Mouse (Mus musculus): ENCODE measurements around the gene Pms2. TPM values are rescaled to one million over a fixed set of nuclear protein-coding genes. Genes with fewer than 3 reads are reported as not detected.

Pms2 gene
- polyA plus RNA-seq, 1 experiment, result 10.1 TPM

DNA sequence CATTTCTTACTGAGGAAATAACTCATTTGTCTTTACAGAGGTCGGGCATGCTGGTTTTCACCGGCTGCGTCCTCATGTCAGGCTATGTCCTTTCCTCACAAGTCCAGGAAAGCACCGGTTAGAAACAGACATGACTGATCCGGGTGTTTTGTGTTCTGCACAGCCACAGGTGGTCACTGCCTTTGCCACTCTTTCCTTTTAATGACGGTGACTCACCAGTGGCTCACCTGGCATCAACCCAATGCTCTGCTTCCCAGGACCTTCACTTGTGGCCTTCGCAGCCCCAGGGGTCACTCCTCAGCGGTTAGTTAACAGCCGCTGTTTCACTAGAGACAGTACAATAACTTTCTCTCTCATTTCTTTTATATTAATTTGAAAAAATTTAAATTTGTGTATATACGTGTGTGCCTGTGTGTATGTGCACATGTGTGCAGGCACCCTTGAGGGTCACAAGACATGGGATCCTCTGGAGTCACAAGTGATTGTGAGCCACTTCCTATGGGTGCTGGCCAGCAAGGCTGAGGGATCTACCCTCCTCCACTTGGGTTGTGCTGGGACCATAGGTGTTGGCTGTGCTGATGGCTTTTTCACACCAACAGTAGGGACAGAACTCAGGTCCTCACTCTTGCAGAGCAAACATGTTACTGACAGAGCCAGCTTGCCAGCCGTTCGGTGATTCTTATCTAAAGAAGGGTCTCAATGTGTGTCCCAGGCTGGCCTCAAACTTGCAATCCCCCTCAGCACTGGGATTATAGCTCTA lies 56.0 kb downstream of the Pms2 start:
- H3K4me1 ChIP-seq (ENCODE audit: control insufficient read depth, insufficient read depth, low read length), result no peaks in the 10 kb centered on the region
- no peak overlapping the region for H3K27ac ChIP-seq (ENCODE audit: control insufficient read depth, insufficient read depth, low read depth, low read length, poor library complexity)
- WGBS, result 61% methylated on average over 12 of the region's 12 CpGs
- no peak for TF ChIP-seq CTCF (IDR thresholded peaks at IDR 0.05; ENCODE audit: control insufficient read depth, insufficient read depth, low read length)
- TF ChIP-seq POLR2A (IDR thresholded peaks at IDR 0.05; ENCODE audit: borderline replicate concordance, control insufficient read depth, low read depth, low read length), result no peak
- no peak overlapping the region for H3K4me3 ChIP-seq (replicated peaks; ENCODE audit: control insufficient read depth, low read depth, low read length)

- no peak overlapping the region for H3K27ac ChIP-seq (ENCODE audit: control insufficient read depth, insufficient read depth, low read depth, low read length, poor library complexity)
- TF ChIP-seq CTCF (IDR thresholded peaks at IDR 0.05; ENCODE audit: control insufficient read depth, insufficient read depth, low read length) (no peak), POLR2A (IDR thresholded peaks at IDR 0.05; ENCODE audit: borderline replicate concordance, control insufficient read depth, low read depth, low read length) (no peak)
- no peaks in the 10 kb centered on the region for H3K4me1 ChIP-seq (ENCODE audit: control insufficient read depth, insufficient read depth, low read length)
- no peak overlapping the region for H3K4me3 ChIP-seq (replicated peaks; ENCODE audit: control insufficient read depth, low read depth, low read length)
- 81% methylated on average over 12 of the region's 12 CpGs for WGBS
Observed at GRCm38 (mm10) chr5:143966671-143967070, 56.9 kb downstream of the Pms2 start.

GRCm38 (mm10) chr5:143972628-143973027 lies 62.9 kb downstream of the Pms2 start:
- WGBS, result 56% methylated on average over 3 of the region's 3 CpGs
- H3K4me3 ChIP-seq (replicated peaks; ENCODE audit: control insufficient read depth, low read depth, low read length), result no peak overlapping the region
- TF ChIP-seq CTCF (IDR thresholded peaks at IDR 0.05; ENCODE audit: control insufficient read depth, insufficient read depth, low read length), result no peak
- peaks cover 4% of the 10 kb centered on the region for H3K4me1 ChIP-seq (ENCODE audit: control insufficient read depth, insufficient read depth, low read length)
- H3K27ac ChIP-seq (ENCODE audit: control insufficient read depth, insufficient read depth, low read depth, low read length, poor library complexity), result no peak overlapping the region

DNA sequence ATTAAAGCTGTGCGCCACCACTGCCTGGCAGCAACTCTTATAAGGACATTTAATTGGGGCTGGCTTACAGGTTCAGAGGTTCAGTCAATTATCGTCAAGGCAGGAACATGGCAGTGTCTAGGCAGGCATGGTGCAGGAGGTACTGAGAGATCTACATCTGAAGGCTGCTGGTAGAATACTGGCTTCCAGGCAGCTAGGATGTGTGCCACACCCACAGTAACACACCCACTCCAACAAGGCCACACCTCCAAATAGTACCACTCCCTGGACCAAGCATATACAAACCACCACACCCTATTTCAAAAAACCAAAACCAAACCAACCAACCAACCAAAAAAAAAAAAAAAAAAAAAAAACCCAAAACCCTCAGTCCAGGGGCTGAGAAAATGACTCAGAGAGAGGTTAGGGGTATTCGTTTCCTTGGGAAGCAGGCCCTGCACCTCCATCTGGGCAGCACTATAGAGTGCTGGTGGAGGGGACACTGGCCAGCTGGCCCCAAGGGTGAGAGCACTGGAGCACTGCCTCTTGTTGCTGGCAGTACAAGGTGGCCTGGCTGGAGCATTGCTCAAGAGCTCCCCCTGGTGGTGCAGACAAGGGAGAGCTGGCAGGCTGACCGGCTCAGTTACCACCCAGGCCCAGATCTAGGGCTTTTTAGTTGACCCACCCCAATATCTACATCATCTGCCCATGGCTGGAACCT lies 65.3 kb downstream of the Pms2 start:
- TF ChIP-seq CTCF (IDR thresholded peaks at IDR 0.05; ENCODE audit: control insufficient read depth, insufficient read depth, low read length) (peak; percentile 94), POLR2A (IDR thresholded peaks at IDR 0.05; ENCODE audit: borderline replicate concordance, control insufficient read depth, low read depth, low read length) (peak; percentile 18; the same call in 1 of the 2 replicates)
- no peak overlapping the region for H3K4me3 ChIP-seq (replicated peaks; ENCODE audit: control insufficient read depth, low read depth, low read length)
- 44% methylated on average over 4 of the region's 4 CpGs for WGBS
- H3K4me1 ChIP-seq (ENCODE audit: control insufficient read depth, insufficient read depth, low read length), result peaks cover 4% of the 10 kb centered on the region
- H3K27ac ChIP-seq (ENCODE audit: control insufficient read depth, insufficient read depth, low read depth, low read length, poor library complexity), result peak overlapping the region; percentile 59

DNA sequence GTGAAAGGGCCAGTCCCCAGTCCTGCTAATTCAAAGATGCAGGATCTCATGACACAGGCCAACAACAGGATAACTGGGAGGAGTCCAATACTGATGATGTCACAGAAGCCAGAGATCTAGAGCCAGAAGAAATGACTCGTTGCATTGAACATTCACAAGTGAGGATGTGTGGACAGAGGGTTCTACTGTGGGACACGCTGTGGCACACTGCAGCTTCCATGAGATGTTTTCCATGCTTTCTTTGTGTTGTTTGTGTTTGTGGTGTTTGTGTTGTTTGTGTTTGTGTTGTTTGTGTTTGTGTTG lies 65.8 kb downstream of the Pms2 start:
- 19% methylated on average over 2 of the region's 2 CpGs for WGBS
- H3K4me3 ChIP-seq (replicated peaks; ENCODE audit: control insufficient read depth, low read depth, low read length), result no peak overlapping the region
- no peak overlapping the region for H3K27ac ChIP-seq (ENCODE audit: control insufficient read depth, insufficient read depth, low read depth, low read length, poor library complexity)
- TF ChIP-seq CTCF (IDR thresholded peaks at IDR 0.05; ENCODE audit: control insufficient read depth, insufficient read depth, low read length) (no peak), POLR2A (IDR thresholded peaks at IDR 0.05; ENCODE audit: borderline replicate concordance, control insufficient read depth, low read depth, low read length) (no peak)
- H3K4me1 ChIP-seq (ENCODE audit: control insufficient read depth, insufficient read depth, low read length), result peaks cover 4% of the 10 kb centered on the region

DNA sequence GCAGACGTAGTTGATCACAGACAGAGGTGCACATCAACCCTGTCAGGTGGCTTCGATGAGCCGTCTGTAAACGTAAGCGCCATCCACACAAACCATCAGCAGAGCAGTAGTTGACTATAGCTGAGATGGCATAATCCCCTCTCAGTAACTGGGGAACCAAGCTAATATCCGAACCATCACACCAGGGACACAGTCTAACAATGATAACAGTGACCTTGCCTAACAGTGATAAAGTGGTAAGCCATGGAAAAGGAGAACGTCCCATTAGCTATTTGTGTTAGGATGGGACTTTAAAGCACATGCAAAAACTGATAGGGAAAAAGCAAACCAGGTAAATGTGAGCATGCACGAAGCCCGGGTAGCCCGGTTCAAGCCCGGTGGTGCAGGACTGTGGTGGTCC lies 66.5 kb downstream of the Pms2 start:
- no peak overlapping the region for H3K4me3 ChIP-seq (replicated peaks; ENCODE audit: control insufficient read depth, low read depth, low read length)
- peak overlapping the region; percentile 19; the same call in 1 of the 2 replicates for H3K27ac ChIP-seq (ENCODE audit: control insufficient read depth, insufficient read depth, low read depth, low read length, poor library complexity)
- 82% methylated on average over 11 of the region's 11 CpGs for WGBS
- peaks cover 4% of the 10 kb centered on the region for H3K4me1 ChIP-seq (ENCODE audit: control insufficient read depth, insufficient read depth, low read length)
- TF ChIP-seq CTCF (IDR thresholded peaks at IDR 0.05; ENCODE audit: control insufficient read depth, insufficient read depth, low read length) (no peak), POLR2A (IDR thresholded peaks at IDR 0.05; ENCODE audit: borderline replicate concordance, control insufficient read depth, low read depth, low read length) (no peak)

DNA sequence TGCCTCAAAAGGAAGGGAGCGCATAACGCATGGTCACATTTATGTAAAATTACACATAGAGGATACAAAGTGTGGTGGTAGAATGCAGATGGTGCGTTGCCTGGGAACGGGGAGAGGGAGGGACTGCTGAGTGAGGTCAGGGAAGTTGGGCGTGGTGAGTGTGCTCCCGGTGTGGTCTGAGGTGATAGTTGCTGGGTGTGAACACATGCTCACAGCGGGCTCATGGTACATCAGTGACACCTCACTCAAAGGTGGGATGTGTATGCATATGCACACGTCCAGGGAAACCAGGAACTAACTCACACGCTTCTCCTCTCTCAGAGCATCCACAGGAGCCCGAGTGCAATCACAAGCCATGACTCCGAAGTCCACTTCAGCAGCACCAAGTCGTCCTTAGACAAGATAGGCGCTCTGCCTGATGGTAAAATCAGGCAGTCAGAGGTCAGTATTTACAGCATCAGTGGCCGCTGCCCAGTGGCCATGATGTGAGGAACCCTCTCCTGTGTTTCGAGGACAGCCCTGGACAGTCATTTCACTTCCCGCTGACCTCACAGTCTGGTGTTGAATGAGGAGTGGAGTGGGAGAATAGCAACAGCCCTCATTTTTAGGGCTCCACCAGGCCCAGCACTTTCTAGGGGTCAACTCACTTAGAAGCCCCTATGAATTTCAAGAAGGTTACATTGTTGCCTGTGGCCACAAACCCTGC lies 67.1 kb downstream of the Pms2 start:
- TF ChIP-seq CTCF (IDR thresholded peaks at IDR 0.05; ENCODE audit: control insufficient read depth, insufficient read depth, low read length) (no peak), POLR2A (IDR thresholded peaks at IDR 0.05; ENCODE audit: borderline replicate concordance, control insufficient read depth, low read depth, low read length) (no peak)
- WGBS, result 68% methylated on average over 16 of the region's 16 CpGs
- peaks cover 4% of the 10 kb centered on the region for H3K4me1 ChIP-seq (ENCODE audit: control insufficient read depth, insufficient read depth, low read length)
- H3K27ac ChIP-seq (ENCODE audit: control insufficient read depth, insufficient read depth, low read depth, low read length, poor library complexity), result no peak overlapping the region
- no peak overlapping the region for H3K4me3 ChIP-seq (replicated peaks; ENCODE audit: control insufficient read depth, low read depth, low read length)

- TF ChIP-seq POLR2A (IDR thresholded peaks at IDR 0.05; ENCODE audit: borderline replicate concordance, control insufficient read depth, low read depth, low read length) (no peak), CTCF (IDR thresholded peaks at IDR 0.05; ENCODE audit: control insufficient read depth, insufficient read depth, low read length) (no peak)
- WGBS, result 77% methylated on average over 9 of the region's 9 CpGs
- Histone ChIP-seq H3K27ac (ENCODE audit: control insufficient read depth, insufficient read depth, low read depth, low read length, poor library complexity) (no peak overlapping the region), H3K4me1 (ENCODE audit: control insufficient read depth, insufficient read depth, low read length) (peaks cover 3% of the 10 kb centered on the region), H3K4me3 (replicated peaks; ENCODE audit: control insufficient read depth, low read depth, low read length) (no peak overlapping the region)
Observed at GRCm38 (mm10) chr5:143980858-143981257, 71.1 kb downstream of the Pms2 start.

All from bone marrow, adult 2 months (tissue).